Mouse (Mus musculus) 3T3-L1 (cell line): ENCODE results near the gene Mcoln3.

Source experiments
- DNase-seq: peaks from one replicate; pipeline ENCODE4 v3.0.0-alpha.2; 2015; ENCODE audit warnings: low read depth, low spot score

Gene Mcoln3

GRCm38 (mm10) chr3:146174215-146174614, 57.0 kb downstream of the Mcoln3 start:
- DNase-seq = no peak

- peak; percentile 85 for DNase-seq
Observed at GRCm38 (mm10) chr3:146177295-146177694, 60.0 kb downstream of the Mcoln3 start.

- DNase-seq = peak; percentile 90
Observed at GRCm38 (mm10) chr3:146177748-146178582, 60.7 kb downstream of the Mcoln3 start.

GRCm38 (mm10) chr3:146180341-146180740, 63.1 kb downstream of the Mcoln3 start:
- DNase-seq = no peak

- DNase-seq = peak; percentile 80
Observed at GRCm38 (mm10) chr3:146180986-146181385, 63.7 kb downstream of the Mcoln3 start.

- DNase-seq = peak; percentile 90
Observed at GRCm38 (mm10) chr3:146184992-146185657, 67.9 kb downstream of the Mcoln3 start.

GRCm38 (mm10) chr3:146186033-146186432, 68.8 kb downstream of the Mcoln3 start:
- no peak for DNase-seq

- DNase-seq = no peak
Observed at GRCm38 (mm10) chr3:146189933-146190332, 72.7 kb downstream of the Mcoln3 start.
